Mouse (Mus musculus) frontal cortex, adult (tissue): ENCODE measurements around the gene Rnf5.
A peak's percentile ranks its signal among the peaks of the same experiment; 100 is the strongest.

Experiments
- ATAC-seq: cut with Nextera tagmentation; 2 replicates; pipeline ENCODE4 v1.9.2; 2017; ENCODE audit warnings: mild to moderate bottlenecking, moderate library complexity, mixed read lengths; ENCODE audit not compliant: low TSS enrichment

The Rnf5 gene

DNA sequence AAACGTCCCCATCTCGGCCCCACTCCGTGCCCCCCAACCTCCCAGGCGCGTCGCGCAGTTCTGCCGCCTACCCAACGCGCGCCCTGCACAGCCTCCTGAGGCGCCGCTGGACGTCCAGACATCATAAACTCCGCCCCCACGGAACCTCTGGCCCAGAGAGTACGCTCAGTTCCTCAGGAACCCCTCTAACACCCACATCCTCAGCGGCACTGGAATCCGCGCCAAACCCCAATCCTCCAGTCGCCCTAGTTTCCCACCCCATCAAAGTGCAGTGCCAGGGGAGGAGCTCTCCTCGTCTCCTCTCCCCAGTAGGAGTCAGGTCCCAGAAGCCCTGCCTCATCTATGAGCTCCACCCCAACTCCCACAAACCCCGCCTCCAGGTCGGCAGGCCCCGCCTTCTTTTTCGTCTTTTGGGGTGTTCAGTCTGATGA is 28.8 kb upstream of the Rnf5 start:
- peak; percentile 74 for ATAC-seq

DNA sequence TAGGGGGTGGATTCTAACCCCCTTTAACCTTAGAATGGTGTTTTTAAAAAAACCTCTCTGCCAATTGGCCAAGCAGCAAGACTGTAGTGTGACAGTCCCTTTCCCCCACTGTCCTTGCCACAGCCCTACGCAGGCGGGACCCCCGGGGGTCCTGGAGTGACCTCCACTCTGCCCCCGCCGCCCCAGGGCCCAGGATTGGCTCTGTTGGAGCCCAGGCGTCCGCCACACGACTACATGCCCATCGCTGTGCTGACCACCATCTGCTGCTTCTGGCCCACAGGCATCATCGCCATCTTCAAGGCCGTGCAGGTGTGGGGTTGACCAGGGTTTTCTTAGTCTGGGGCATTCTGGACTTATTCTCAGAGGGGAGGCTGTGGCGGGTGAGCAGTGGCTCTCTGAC is 28.2 kb upstream of the Rnf5 start:
- no peak for ATAC-seq

- no peak for ATAC-seq
Observed at GRCm38 (mm10) chr17:34630761-34631301, 27.3 kb upstream of the Rnf5 start.

- ATAC-seq = no peak
Observed at GRCm38 (mm10) chr17:34629796-34630603, 26.5 kb upstream of the Rnf5 start.

- ATAC-seq = peak; percentile 29
Observed at GRCm38 (mm10) chr17:34629221-34629751, 25.8 kb upstream of the Rnf5 start, which contains the start of gene Prrt1. Prrt1 (plus strand) TSS chr17:34629533.

GRCm38 (mm10) chr17:34628644-34628967 is 25.1 kb upstream of the Rnf5 start:
- no peak for ATAC-seq

GRCm38 (mm10) chr17:34627943-34628643 is 24.6 kb upstream of the Rnf5 start, which contains the start of gene Ppt2:
Ppt2 (minus strand) TSS chr17:34628510.
- ATAC-seq = no peak

DNA sequence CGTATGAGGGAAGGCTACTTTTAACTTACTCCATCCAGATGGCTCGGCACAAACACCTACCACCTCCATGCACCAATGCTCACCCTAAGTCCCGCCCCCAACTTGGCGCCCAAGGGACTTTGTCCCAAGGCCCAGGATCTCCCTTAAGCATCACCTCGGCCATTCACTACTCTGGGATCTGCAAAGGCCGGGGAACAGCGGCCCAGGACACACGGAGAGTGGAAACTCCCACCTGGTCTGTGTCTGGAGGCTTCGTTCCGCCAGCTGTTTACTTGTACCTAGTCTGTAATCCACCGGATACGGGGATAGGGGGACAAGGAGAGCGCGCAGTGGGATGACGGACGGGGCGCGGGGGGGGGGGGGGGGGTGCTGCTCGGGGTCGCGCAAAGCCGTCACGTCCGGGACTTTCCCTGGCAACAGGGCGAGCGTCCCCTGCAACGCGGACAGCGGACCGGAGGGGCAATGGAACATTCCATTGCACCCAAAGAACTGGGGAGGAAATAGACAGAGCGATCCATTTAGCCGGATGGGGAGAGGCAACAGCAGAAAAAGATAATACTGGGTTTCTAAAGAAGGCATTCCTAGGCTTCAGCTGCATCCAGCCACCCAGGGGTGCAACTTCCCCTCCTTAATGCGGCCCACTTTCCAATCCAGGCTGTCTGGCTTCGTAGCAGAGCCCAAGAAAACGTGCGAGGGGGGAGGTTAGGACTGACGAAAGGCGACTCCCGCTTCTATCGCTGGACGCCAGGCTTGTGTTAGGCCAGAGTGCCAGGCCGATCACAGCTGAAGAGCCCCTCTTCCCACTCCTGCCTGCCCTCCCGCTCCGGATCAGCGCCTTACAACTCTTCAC is 23.8 kb upstream of the Rnf5 start:
- peak; percentile 38 for ATAC-seq

DNA sequence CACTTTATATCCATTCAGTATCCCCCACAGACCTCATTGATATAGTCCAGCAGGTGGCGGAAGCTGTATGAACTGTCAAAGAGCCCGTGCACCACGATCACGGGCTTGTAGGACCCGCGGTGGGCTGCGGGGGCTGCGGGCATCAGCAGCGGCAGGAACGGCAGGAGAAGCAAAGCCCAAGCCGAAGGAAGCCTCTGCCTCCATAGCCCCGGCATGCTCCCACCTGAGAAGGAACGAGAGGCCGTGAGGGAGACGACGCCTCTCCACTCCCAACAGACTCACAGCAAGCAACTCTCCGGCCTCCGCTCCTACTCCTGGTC is 23.2 kb upstream of the Rnf5 start:
- peak; percentile 14; the same call in 1 of the 2 replicates for ATAC-seq

GRCm38 (mm10) chr17:34626062-34626772 is 22.7 kb upstream of the Rnf5 start:
- no peak for ATAC-seq

- no peak for ATAC-seq
Observed at GRCm38 (mm10) chr17:34624981-34625380, 21.5 kb upstream of the Rnf5 start.

DNA sequence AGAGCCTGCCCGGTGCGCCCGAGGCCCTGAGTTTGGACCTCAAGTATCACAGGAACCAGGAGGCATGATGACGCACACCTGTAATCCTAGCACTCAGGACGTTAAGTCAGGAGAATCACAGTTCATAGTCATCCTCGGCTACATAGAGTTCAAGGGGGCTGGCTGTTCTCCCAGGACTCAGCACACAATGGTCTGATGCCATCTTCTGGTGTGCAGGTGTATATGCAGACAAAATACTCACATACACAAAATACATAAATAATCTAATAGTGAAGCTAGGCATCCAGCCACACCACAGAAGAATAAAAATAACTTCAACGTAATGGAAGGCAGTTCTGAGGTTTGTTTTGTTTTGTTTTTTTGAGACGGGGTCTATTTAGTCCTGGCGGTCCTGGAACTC is 19.7 kb upstream of the Rnf5 start:
- no peak for ATAC-seq

- ATAC-seq = no peak
Observed at GRCm38 (mm10) chr17:34621006-34621405, 17.5 kb upstream of the Rnf5 start.

DNA sequence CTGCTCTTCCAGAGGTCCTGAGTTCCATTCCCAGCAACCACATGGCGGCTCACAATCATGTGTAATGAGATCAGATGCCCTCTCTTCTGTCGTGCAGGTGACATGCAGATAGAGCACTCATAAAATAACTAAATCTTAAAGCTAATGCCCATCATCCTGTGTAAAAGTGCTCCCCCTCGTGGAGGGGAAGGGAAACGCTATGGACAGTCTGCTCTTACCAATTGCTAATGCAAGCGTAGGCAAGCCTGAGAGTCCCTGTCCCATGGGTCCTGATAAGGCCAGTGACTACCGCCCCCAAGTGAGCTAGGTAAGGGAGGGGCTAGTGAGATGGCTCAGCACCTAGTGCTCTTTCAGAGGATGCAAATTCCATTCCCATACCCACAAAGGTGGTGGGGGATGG is 15.5 kb upstream of the Rnf5 start:
- peak; percentile 33; the same call in 1 of the 2 replicates for ATAC-seq

DNA sequence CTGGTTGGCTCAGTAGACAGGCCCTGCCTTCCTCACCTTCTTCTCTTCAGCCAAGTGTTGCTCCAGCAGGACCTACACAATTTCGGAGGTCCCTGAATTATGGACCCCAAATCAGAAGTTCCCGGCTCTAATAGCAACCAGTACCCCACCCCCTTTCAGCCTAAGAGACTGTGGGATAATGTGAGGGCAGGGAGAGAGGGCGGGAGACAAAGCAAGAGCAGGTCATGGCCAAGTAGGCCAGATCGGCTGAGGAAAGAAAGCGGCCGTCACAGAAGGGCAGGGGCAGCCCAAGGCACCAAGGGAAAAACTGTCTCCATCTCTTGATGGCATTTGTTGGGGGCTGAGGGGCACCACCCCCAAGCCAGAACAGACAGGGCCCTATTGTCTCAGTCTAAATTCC is 12.4 kb upstream of the Rnf5 start, which contains the start of gene Egfl8:
TSS of gene Egfl8 (minus strand) at position 101 of the 400 bp plus-strand sequence.
- no peak for ATAC-seq

DNA sequence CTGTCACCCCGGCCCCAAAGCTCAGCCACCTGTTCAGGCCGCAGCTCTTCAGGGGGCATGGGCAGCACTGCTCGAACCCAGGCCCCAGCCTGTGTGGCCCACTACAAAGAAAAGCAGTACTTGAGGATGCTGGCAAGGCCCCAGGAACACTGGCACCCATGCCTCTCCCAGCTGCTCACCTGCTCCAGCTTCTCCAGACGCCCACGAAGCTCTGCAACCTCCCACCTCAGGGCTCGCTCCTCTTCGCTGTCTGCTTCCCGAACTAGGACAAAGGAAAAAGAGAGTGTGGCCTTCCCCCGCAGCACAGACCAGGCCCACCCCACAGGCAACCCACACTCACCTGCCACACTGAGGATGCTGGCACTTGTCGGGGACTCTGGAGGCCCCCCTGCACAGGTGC is 10.3 kb upstream of the Rnf5 start:
- 0 out of 2 replicates have a peak, but pooled peaks have one; percentile 11 for ATAC-seq

DNA sequence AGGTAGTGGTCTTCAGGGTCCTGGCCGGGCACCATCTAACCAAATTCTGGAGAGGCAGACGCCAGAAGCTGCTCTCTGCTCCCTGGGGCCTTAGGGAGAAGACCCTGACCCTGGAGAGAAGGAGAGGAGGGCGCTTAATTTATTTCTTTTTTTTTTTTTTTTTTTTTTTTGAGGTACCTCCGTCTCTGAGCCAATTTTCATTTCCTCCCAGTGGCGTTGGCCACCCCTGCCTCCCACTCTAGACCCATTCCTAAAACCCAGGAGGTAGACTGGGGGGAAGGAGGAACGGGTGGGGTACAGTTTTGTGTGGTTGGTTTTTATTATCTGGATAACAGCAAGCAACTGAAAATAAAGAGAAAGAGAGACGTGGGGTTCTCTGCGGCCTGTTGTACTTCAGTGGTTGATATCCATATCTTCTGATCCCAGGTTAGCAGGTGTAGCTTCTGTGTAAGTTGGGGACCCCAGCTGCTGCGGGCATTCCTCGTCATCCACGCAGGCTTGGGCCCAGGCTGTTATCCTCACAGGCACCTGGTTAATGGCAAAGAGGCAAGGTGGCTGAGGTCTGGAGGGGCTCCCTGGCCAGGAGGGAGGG is 9.7 kb upstream of the Rnf5 start:
- no peak for ATAC-seq

- no peak for ATAC-seq
Observed at GRCm38 (mm10) chr17:34611050-34611449, 7.6 kb upstream of the Rnf5 start.

DNA sequence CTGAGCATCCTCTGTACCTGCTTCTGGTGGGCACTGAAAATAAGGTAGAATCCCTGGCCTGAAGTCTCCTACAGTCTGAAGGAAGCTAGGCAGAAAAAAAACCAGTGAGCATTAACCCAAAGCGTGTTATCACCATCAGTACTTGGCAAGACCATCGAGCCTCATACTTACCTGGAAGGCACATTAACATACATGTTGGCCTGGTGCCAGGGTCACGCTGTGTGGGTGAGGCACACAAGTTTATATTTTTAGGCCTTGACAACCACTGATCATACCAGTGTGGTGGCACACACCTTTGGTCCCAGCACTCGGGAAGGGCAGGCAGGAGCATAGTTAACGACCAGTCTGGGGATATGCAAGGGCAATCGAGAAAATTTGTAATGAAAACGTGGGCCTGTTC is 4.5 kb upstream of the Rnf5 start:
- no peak for ATAC-seq

GRCm38 (mm10) chr17:34606186-34607039 is 2.9 kb upstream of the Rnf5 start:
- no peak for ATAC-seq
